Mouse (Mus musculus): ENCODE results near the gene Fbxo4.

DNA sequence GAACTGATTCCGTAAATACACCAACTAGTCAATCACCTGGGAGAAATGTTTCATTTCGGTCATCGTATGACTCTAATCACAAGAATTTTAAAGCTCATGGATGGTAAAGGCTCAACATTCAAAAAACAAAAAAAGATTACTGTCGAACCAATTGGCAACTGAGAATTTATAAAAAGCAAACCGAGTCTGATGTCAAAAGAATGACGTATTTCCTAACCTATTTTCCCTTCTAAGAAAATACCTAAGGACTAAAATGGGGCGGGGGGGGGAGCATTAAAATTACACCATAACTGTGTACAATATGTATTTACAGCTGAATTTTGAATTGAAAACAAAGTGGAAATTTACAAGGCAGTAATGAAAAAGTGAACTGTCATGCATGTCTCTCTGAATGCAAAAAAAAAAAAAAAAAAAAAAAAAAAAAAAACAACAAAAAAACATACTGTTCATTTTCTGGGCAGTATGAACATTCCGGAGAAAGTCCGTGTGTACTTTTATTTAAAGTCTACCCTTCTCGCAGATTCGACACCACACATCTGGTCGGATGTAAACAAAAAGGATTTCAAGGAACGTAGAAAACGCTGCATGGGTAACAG, 15.6 kb upstream of the Fbxo4 start:
- TF ChIP-seq TAL1 (IDR thresholded peaks at IDR 0.05; ENCODE audit: low read length) (no peak), GATA1 (IDR thresholded peaks at IDR 0.05; ENCODE audit: low read length) (no peak)

Measured in erythroblast, embryonic 14.5 days (primary cell).